Mouse (Mus musculus): Measurements from ENCODE around the gene Akt3. TPM values are rescaled to one million over a fixed set of nuclear protein-coding genes. Genes with fewer than 3 reads are reported as not detected.

Akt3 gene
- total RNA-seq, 2 experiments from 2014 or later, result 22.5 to 23.8 TPM

GRCm38 (mm10) chr1:177014921-177015439, 243.0 kb downstream of the Akt3 start:
- intact Hi-C loops (cut with DNase I), result loop anchor here (10.0 kb wide), 1 partner anchor 170 kb away; no protein-coding TSS in a partner anchor
- peak in 1 of 2 experiments; percentile 18 for DNase-seq

- intact Hi-C loops (cut with DNase I), result loop anchor here (10.0 kb wide), 1 partner anchor 170 kb away; no protein-coding TSS in a partner anchor
- DNase-seq, result peak in 1 of 2 experiments; percentile 24
Observed at GRCm38 (mm10) chr1:177014346-177014745, 243.7 kb downstream of the Akt3 start.

GRCm38 (mm10) chr1:177013776-177014175, 244.2 kb downstream of the Akt3 start:
- DNase-seq, result peak in 1 of 2 experiments; percentile 21
- intact Hi-C loops (cut with DNase I), result loop anchor here (10.0 kb wide), 1 partner anchor 171 kb away; no protein-coding TSS in a partner anchor

GRCm38 (mm10) chr1:177013313-177013712, 244.7 kb downstream of the Akt3 start:
- no peak for DNase-seq
- intact Hi-C loops (cut with DNase I), result loop anchor here (10.0 kb wide), 1 partner anchor 171 kb away; no protein-coding TSS in a partner anchor

- DNase-seq, result no peak
- intact Hi-C loops (cut with DNase I), result loop anchor here (10.0 kb wide), 1 partner anchor 172 kb away; no protein-coding TSS in a partner anchor
Observed at GRCm38 (mm10) chr1:177012774-177013173, 245.2 kb downstream of the Akt3 start.

- intact Hi-C loops (cut with DNase I), result loop anchor here (10.0 kb wide), 1 partner anchor 173 kb away; no protein-coding TSS in a partner anchor
Observed at GRCm38 (mm10) chr1:177011688-177012087, 246.3 kb downstream of the Akt3 start.

GRCm38 (mm10) chr1:177010607-177011302, 247.2 kb downstream of the Akt3 start:
- intact Hi-C loops (cut with DNase I), result loop anchor here (10.0 kb wide), 1 partner anchor 174 kb away; no protein-coding TSS in a partner anchor

More at GRCm38 (mm10) chr1:177011688-177012087, 246.3 kb downstream of the Akt3 start:
- no peak for DNase-seq

GRCm38 (mm10) chr1:177010041-177010440, 248.0 kb downstream of the Akt3 start:
- DNase-seq, result no peak
- intact Hi-C loops (cut with DNase I), result loop anchor here (10.0 kb wide), 1 partner anchor 175 kb away; no protein-coding TSS in a partner anchor

More at GRCm38 (mm10) chr1:177010607-177011302, 247.2 kb downstream of the Akt3 start:
- DNase-seq, result no peak

GRCm38 (mm10) chr1:177008777-177009176, 249.2 kb downstream of the Akt3 start:
- no peak for DNase-seq
- intact Hi-C loops (cut with DNase I), result no loop called here

- intact Hi-C loops (cut with DNase I), result no loop called here
- DNase-seq, result no peak
Observed at GRCm38 (mm10) chr1:177007405-177007804, 250.6 kb downstream of the Akt3 start.

GRCm38 (mm10) chr1:177004041-177004741, 253.8 kb downstream of the Akt3 start:
- intact Hi-C loops (cut with DNase I), result no loop called here

GRCm38 (mm10) chr1:177002951-177003350, 255.1 kb downstream of the Akt3 start:
- intact Hi-C loops (cut with DNase I), result no loop called here

More at GRCm38 (mm10) chr1:177004041-177004741, 253.8 kb downstream of the Akt3 start:
- no peak for DNase-seq

GRCm38 (mm10) chr1:176999011-176999410, 259.0 kb downstream of the Akt3 start:
- no peak for DNase-seq
- intact Hi-C loops (cut with DNase I), result no loop called here

More at GRCm38 (mm10) chr1:177002951-177003350, 255.1 kb downstream of the Akt3 start:
- no peak for DNase-seq

GRCm38 (mm10) chr1:176997711-176998689, 260.0 kb downstream of the Akt3 start:
- intact Hi-C loops (cut with DNase I), result no loop called here
- DNase-seq, result no peak

- intact Hi-C loops (cut with DNase I), result no loop called here
- no peak for DNase-seq
Observed at GRCm38 (mm10) chr1:176997254-176997653, 260.7 kb downstream of the Akt3 start.

- intact Hi-C loops (cut with DNase I), result no loop called here
- peak in 1 of 2 experiments; percentile 27 for DNase-seq
Observed at GRCm38 (mm10) chr1:176996630-176997201, 261.3 kb downstream of the Akt3 start.

- intact Hi-C loops (cut with DNase I), result no loop called here
- no peak for DNase-seq
Observed at GRCm38 (mm10) chr1:176996166-176996565, 261.8 kb downstream of the Akt3 start.

GRCm38 (mm10) chr1:176995419-176995775, 262.6 kb downstream of the Akt3 start:
- no peak for DNase-seq
- intact Hi-C loops (cut with DNase I), result no loop called here

- no peak for DNase-seq
- intact Hi-C loops (cut with DNase I), result no loop called here
Observed at GRCm38 (mm10) chr1:176994707-176995418, 263.1 kb downstream of the Akt3 start.
